Mouse (Mus musculus) midbrain, embryonic 13.5 days (tissue): ENCODE results near the gene Sspo. TPM values are rescaled to one million over a fixed set of nuclear protein-coding genes. Genes with fewer than 3 reads are reported as not detected.

ENCODE experiments used
- ATAC-seq: fragments of 200-750 bp; cut with Nextera tagmentation; 2 replicates; pipeline ENCODE4 v1.8.0; 2017; ENCODE audit warnings: mild to moderate bottlenecking, moderate TSS enrichment, moderate library complexity
- H3K27ac ChIP-seq: fragments of 300-500 bp; sonication (generic); 2 replicates; pipeline ENCODE4 v1.5.1; 2015; ENCODE audit warnings: inconsistent platforms, mild to moderate bottlenecking, moderate library complexity
- H3K27me3 ChIP-seq: fragments of 300-500 bp; sonication (generic); 2 replicates; pipeline ENCODE4 v1.6.1; 2015; ENCODE audit warnings: mild to moderate bottlenecking, inconsistent platforms
- H3K36me3 ChIP-seq: fragments of 300-500 bp; sonication (generic); 2 replicates; pipeline ENCODE4 v1.6.1; 2015; ENCODE audit warnings: mild to moderate bottlenecking, inconsistent platforms
- H3K4me1 ChIP-seq: fragments of 300-500 bp; sonication (generic); replicated peaks from 2 replicates; pipeline ENCODE4 v1.6.1; 2015; ENCODE audit warnings: inconsistent platforms
- H3K4me2 ChIP-seq: fragments of 300-500 bp; sonication (generic); replicated peaks from 2 replicates; pipeline ENCODE4 v1.6.1; 2015; ENCODE audit warnings: moderate library complexity, mild to moderate bottlenecking, inconsistent platforms
- H3K4me3 ChIP-seq: fragments of 300-500 bp; sonication (generic); replicated peaks from 2 replicates; pipeline ENCODE4 v1.5.1; 2015; ENCODE audit warnings: mild to moderate bottlenecking, inconsistent platforms
- H3K9ac ChIP-seq: fragments of 300-500 bp; sonication (generic); replicated peaks from 2 replicates; pipeline ENCODE4 v1.6.1; 2015; ENCODE audit warnings: mild to moderate bottlenecking, inconsistent platforms
- H3K9me3 ChIP-seq: fragments of 300-500 bp; sonication (generic); 2 replicates; pipeline ENCODE4 v1.6.1; 2016; ENCODE audit warnings: mild to moderate bottlenecking, inconsistent platforms
- WGBS: fragments of 180-500 bp; shearing (Covaris S2); methylation state at CpG from one replicate; pipeline ENCODE4 v1.1.7; 2015; 5-methylcytosine and 5-hydroxymethylcytosine counted together
- polyA plus RNA-seq: library from polyadenylated mRNA; unstranded; fragments of >200 nt; fragmentation: Nextera tagmentation; extraction: Ambion mirVana; gene quantifications from 2 replicates; pipeline ENCODE4 v1.2.1, GENCODE M21; 2015

Sspo gene
- polyA plus RNA-seq, 1 experiment from 2014 or later: 0.22 TPM

DNA sequence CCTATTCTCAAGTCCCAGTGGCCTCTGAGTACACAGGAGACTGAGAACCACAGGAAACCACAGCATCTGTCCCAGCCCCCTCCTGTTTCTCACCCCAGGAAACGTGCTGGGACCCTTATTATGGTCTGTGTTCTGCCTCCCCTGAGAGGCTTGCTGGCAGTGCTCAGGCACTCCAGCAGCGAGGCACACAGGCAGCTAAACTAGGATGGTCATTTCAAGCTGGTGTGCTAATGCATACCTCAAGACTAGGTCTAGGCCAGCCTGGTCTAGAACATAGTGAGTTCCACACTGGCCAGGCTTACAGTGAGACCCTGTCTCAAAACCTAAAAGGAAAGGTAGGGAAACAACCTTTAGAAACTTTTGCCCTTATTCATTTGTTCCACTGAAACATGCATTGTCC is 27.4 kb upstream of the Sspo start:
- peak; percentile 47; the same call in 1 of the 2 replicates for ATAC-seq

DNA sequence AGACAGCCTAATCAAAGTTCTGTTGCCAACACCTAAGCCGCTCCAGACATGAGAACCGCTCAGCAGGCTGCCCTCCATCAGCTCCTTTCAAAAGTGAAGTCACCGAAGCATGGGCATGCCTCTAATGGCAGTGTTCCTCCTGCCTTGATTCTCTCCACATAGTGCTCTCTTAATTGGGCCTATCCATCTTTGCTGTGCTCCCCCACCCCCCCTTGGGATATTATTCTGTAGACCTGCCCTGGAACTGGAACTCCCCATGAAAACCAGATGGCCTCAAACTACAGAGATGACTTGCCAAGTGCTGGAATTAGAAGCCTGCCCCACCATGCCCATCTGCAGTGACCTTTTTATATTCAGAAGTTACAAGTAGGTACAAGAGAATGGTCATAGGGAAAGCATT is 24.7 kb upstream of the Sspo start:
- Histone ChIP-seq H3K27me3 (no peaks in the 10 kb centered on the region), H3K9me3 (no peaks in the 10 kb centered on the region), H3K4me2 (no peak overlapping the region), H3K4me3 (no peak overlapping the region), H3K4me1 (peaks cover 11% of the 10 kb centered on the region), H3K36me3 (peaks cover 8% of the 10 kb centered on the region), H3K9ac (no peak overlapping the region), H3K27ac (no peak overlapping the region)
- ATAC-seq: no peak
- 73% methylated on average over 3 of the region's 3 CpGs for WGBS

More for the DNA sequence above, 27.4 kb upstream of the Sspo start:
- Histone ChIP-seq H3K4me2 (no peak overlapping the region), H3K27me3 (no peaks in the 10 kb centered on the region), H3K4me3 (no peak overlapping the region), H3K4me1 (peaks cover 11% of the 10 kb centered on the region), H3K36me3 (peaks cover 33% of the 10 kb centered on the region), H3K9ac (no peak overlapping the region), H3K27ac (0 out of 2 replicates have a peak overlapping the region, but pooled peaks have one; percentile 9), H3K9me3 (no peaks in the 10 kb centered on the region)
- 15% methylated on average over 2 of the region's 2 CpGs for WGBS

DNA sequence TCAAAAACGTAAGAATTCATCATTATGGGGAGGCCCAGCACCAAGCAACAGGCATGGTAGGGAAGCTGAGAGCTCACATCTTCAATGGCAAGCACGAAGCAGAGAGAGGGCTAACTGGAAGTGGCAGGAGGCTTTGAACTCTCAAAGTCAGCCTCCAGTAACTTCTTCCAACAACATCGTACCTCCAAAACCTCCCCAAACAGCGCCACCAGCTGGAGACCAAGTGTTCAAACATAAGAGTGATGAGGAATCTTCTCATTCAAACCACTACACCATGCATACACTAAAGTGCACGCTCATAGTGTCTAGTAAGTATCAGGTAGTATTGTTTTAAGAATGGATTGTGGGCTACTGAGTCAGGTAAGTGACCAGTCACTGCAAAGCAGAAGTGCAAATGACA is 24.0 kb upstream of the Sspo start:
- Histone ChIP-seq H3K4me1 (peaks cover 11% of the 10 kb centered on the region), H3K27me3 (no peaks in the 10 kb centered on the region), H3K4me3 (no peak overlapping the region), H3K4me2 (no peak overlapping the region), H3K27ac (no peak overlapping the region), H3K9me3 (no peaks in the 10 kb centered on the region), H3K36me3 (peaks cover under 1% of the 10 kb centered on the region; the same call in 1 of the 2 replicates), H3K9ac (no peak overlapping the region)
- ATAC-seq: no peak
- WGBS: 68% methylated on average over 5 of the region's 5 CpGs

DNA sequence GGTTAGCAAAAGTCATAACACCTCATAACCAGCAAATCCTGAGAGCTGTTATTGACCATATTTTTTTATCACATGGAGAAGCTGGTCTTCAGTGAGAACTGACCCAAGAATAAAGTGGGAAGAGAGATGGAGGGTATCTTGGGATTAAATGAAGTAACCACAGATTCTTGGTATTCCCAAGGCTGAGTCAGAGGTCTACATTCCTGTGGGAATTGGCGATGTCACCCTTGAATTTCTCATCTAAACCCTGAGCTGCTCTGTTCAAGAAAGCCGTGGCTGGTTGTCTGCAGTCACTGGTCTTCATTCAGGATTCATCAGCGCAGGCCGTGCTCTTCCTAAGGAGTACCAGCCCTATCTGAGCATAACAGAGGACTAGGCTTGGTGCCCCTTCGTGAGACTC is 21.1 kb upstream of the Sspo start:
- 83% methylated on average over 5 of the region's 5 CpGs for WGBS
- Histone ChIP-seq H3K9ac (no peak overlapping the region), H3K27me3 (no peaks in the 10 kb centered on the region), H3K9me3 (no peaks in the 10 kb centered on the region), H3K4me2 (no peak overlapping the region), H3K4me1 (no peaks in the 10 kb centered on the region), H3K27ac (no peak overlapping the region), H3K36me3 (no peaks in the 10 kb centered on the region), H3K4me3 (no peak overlapping the region)
- no peak for ATAC-seq

DNA sequence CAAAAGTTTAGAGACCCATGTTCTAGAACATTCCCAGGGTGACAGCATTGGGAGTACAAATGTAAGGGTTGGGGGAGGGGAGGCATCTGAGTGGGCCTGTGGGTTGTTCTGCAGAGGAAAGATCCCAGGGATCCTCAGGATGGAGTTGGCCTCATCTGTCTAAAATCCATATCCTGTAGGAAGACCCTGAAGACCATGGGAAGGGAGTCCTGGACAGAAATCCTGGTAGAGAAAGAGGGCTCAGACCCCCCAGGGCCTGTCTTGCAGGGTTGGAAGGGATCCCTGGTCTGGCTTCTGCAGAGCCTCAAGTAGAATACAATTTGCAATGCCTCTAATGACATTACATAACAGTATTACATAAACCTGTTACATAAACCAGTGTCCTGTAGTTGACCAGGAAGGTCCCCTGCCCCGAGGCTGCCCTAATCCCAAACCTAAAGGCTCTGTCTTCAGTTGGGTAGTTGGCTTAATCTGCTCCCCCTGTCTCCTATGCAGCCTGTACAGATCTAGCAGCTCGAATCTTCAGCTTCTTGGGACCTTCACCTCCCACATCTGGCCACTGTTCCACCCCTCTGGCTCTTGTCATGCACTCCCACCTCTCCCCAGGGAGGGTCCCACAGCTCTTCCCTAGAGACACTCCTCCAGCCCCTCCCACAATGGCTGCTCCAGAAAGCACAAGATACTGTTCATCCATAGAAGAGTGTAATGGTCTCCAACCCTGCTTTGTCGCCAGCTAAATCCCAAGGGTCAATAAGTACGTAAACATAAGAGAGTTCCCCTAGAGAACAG is 19.1 kb upstream of the Sspo start:
- peaks cover 6% of the 10 kb centered on the region; the same call in 1 of the 2 replicates for H3K4me1 ChIP-seq
- 69% methylated on average over 4 of the region's 4 CpGs for WGBS
- no peaks in the 10 kb centered on the region for H3K36me3 ChIP-seq
- H3K9ac ChIP-seq: no peak overlapping the region
- no peak overlapping the region for H3K4me3 ChIP-seq
- H3K27me3 ChIP-seq: no peaks in the 10 kb centered on the region
- H3K4me2 ChIP-seq: no peak overlapping the region
- H3K9me3 ChIP-seq: no peaks in the 10 kb centered on the region
- H3K27ac ChIP-seq: no peak overlapping the region
- ATAC-seq: no peak

DNA sequence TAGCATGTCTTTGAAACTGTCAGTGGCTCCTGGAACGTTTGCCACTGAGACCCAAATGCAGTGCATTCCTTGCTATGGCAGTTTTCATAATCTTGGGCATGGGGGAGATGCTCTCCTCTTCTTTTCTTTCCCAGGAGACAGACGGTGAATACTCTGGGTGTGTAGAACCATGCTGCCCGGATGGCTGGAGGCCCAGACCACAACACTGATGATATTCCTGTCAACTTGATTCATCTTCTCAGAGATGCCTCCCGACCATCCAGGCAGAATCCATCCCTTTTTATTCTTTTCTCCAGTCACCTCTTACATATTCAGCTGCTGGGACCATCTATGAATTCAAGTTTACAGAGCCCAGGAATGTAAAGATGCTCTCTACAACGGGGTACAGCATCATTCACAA is 17.3 kb upstream of the Sspo start:
- H3K4me2 ChIP-seq: no peak overlapping the region
- no peaks in the 10 kb centered on the region for H3K27me3 ChIP-seq
- H3K9ac ChIP-seq: no peak overlapping the region
- WGBS: 82% methylated on average over 5 of the region's 5 CpGs
- H3K27ac ChIP-seq: no peak overlapping the region
- no peak for ATAC-seq
- H3K36me3 ChIP-seq: no peaks in the 10 kb centered on the region
- H3K4me3 ChIP-seq: no peak overlapping the region
- H3K4me1 ChIP-seq: peaks cover 6% of the 10 kb centered on the region; the same call in 1 of the 2 replicates
- no peaks in the 10 kb centered on the region for H3K9me3 ChIP-seq

DNA sequence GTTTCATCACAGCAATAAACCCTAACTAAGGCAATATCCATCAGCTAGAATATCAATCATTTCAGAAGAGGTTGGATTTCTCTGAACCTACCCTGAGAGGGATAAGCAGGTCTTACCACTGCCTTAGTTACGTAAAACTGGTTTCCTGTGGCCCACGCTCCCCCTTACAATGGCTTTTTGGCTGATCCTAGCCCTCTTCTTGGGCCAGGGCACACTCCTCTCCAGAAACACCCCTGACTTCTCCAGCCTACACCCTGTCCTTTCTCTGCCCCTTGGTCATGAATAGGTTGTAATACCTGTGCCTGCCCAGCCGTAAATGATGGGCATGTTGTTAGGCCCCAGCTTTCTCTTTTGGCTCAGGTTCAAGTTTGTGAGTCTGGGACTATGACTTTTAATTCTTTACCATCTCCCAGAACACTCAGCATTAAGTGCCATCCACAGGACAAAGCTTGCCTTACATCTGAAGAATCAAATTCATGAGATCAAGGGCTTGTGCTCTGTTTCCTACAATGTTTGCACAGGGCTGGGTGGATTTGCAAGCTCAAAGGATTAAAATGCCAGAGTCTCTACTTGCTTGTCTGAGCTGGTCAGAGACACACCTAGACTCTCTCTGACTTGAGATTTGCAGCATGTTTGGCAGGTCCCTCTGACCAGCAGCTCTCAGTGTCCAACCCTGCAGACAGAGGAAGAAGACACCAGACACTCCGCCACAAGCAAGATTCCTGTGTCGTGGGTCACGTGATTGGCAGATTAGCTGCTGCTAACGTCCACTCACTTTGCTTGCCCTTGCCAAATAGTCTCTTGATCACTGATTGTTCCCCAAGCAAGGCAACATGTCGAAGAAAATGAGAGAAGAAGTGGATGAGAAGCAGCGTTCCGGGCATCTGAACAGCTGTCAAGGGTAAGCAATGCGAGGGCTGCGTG is 14.9 kb upstream of the Sspo start:
- no peak for ATAC-seq
- WGBS: 65% methylated on average over 12 of the region's 12 CpGs
- peaks cover 18% of the 10 kb centered on the region for H3K27me3 ChIP-seq

DNA sequence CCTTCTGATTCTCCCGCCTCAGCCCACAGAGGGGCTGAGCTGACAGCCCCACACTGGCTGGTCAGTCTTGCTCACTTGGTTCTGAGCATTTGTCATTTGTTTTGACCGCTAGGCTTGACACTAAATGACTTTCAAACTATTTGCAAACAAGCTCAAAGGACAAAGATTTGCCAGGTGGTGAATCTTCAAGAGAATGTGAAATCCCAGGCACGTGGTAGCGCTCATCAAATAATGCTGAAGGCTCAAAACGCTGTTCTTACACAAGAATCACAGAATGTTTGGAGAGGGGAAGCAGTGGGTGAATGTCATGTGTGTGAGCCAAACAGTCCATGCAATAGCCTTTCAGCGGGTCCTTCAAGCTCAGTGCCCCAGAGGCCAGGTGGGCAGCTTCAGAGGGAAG is 13.4 kb upstream of the Sspo start:
- 65% methylated on average over 6 of the region's 6 CpGs for WGBS
- ATAC-seq: no peak

More for the DNA sequence above, 14.9 kb upstream of the Sspo start:
- Histone ChIP-seq H3K27ac (no peak overlapping the region), H3K4me2 (no peak overlapping the region), H3K36me3 (peaks cover 9% of the 10 kb centered on the region), H3K9me3 (no peaks in the 10 kb centered on the region), H3K9ac (no peak overlapping the region), H3K4me1 (peaks cover 9% of the 10 kb centered on the region), H3K4me3 (no peak overlapping the region)

DNA sequence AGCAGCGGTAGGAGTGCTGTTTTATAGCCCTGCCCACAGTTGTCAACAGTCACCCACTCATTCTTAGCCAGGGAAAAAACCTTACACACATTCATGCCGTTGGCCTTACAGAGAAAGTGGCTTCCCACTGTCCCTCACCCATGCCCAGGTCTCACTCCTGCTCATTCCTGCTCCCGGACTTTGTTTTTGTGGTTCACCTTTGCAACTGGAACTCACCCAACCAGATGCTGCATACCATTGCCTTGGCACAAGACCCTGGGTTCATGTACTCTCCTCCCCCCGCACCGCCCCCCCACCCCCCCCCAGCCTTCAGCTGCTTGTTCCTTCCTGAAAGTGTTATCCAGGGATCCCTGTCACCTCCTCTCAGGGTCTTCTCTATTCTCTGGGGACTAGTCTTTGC is 12.9 kb upstream of the Sspo start:
- Histone ChIP-seq H3K4me1 (peaks cover 27% of the 10 kb centered on the region), H3K9ac (no peak overlapping the region), H3K27me3 (peaks cover 38% of the 10 kb centered on the region), H3K4me2 (no peak overlapping the region), H3K27ac (no peak overlapping the region), H3K4me3 (no peak overlapping the region), H3K36me3 (peaks cover 17% of the 10 kb centered on the region), H3K9me3 (no peaks in the 10 kb centered on the region)
- 74% methylated on average over 5 of the region's 5 CpGs for WGBS
- no peak for ATAC-seq

More for the DNA sequence above, 13.4 kb upstream of the Sspo start:
- no peaks in the 10 kb centered on the region for H3K9me3 ChIP-seq
- no peak overlapping the region for H3K27ac ChIP-seq
- peaks cover 17% of the 10 kb centered on the region for H3K36me3 ChIP-seq
- H3K4me3 ChIP-seq: no peak overlapping the region
- no peak overlapping the region for H3K4me2 ChIP-seq
- H3K9ac ChIP-seq: no peak overlapping the region
- peaks cover 33% of the 10 kb centered on the region for H3K27me3 ChIP-seq
- H3K4me1 ChIP-seq: peaks cover 24% of the 10 kb centered on the region

DNA sequence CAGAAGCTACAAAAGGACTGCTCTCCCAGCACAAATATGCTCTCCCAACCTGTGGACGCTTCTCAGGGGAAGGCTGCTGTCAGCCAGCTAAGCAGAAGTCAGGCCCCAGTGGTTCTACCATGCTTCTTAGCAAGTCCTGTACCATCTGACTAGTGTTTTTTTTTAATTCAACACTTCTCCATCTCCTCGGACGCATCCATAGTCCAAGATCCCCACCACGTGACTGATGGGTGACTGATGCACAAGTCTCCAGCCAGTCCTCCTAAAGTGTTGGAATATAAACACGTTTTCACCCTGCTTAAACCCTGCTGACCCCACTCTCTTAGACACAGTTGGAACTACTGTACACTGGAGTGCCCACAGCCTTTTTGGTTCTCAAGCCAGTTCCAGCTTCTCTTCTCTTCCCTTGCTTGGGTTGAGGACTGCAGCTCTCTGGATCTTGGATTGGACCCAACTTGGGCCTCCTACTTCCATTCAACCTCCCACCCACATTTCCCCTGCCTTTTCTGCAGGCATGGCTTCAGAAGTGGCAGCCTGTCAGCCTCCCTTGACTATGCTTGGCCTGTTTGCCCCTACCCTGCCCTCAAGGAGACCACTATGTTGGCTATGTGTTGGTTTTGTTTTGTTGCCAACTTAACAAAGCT is 12.2 kb upstream of the Sspo start:
- ATAC-seq: no peak
- Histone ChIP-seq H3K36me3 (peaks cover 17% of the 10 kb centered on the region), H3K27ac (no peak overlapping the region), H3K4me3 (no peak overlapping the region), H3K9ac (no peak overlapping the region), H3K4me2 (no peak overlapping the region), H3K27me3 (peaks cover 44% of the 10 kb centered on the region), H3K4me1 (peaks cover 33% of the 10 kb centered on the region), H3K9me3 (no peaks in the 10 kb centered on the region)
- 84% methylated on average over 5 of the region's 5 CpGs for WGBS

DNA sequence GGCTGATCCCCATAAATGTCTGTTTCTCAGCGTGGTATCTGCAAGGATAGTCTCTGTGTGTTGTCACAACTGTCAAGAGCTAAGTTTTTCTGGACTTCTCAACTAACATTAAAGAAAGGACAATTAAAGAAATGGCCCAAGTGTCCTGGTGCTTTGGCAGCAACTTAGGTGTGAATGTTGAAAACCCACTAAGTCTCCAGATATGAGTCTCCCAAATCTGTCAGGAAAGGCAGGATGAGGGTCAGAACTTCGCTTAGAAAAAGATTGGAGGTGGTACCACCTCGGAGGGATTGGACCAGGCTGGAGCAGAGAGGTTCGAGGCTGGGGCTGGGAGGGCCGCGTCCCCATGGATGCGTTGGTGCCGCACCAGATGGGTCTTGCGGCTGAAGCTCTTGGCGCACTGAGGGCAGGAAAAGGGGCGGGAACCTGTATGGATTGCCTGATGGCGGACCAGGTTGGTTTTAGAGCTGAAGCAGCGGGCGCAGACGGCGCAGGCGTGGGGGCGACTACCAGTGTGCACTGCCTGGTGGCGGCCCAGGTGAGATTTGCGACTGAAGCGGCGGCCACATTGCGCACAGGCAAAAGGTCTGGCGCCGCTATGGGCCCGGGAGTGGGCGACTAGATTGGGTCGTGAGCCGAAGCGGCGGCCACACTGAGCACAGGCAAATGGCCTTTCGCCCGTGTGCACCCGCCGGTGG is 10.2 kb upstream of the Sspo start:
- peak overlapping the region; percentile 47 for H3K4me2 ChIP-seq
- no peak for ATAC-seq
- no peaks in the 10 kb centered on the region for H3K9me3 ChIP-seq
- H3K9ac ChIP-seq: no peak overlapping the region; the same call in 1 of the 2 replicates
- H3K27ac ChIP-seq: no peak overlapping the region
- H3K27me3 ChIP-seq: peaks cover 47% of the 10 kb centered on the region
- peaks cover 32% of the 10 kb centered on the region for H3K36me3 ChIP-seq
- H3K4me3 ChIP-seq: peak overlapping the region; percentile 25
- peaks cover 38% of the 10 kb centered on the region for H3K4me1 ChIP-seq
- 32% methylated on average over 35 of the region's 35 CpGs for WGBS
